8 mouse cellular contexts compared by ENCODE assay signal in genomic region chr4:129490972-129491880, GRCm38 (mm10). TPM values are rescaled to one million over a fixed set of nuclear protein-coding genes. Genes with fewer than 3 reads are reported as not detected.
A peak's percentile ranks its signal among the peaks of the same experiment; 100 is the strongest.
DNase-seq lines count a peak whose midpoint lies in the region; ATAC-seq lines count a peak whose summit lies in the region.

Tssk3 (minus strand) TSS chr4:129491022.
Fam229a (plus strand) TSS chr4:129491190.

- 2% methylated on average over 70 of the region's 70 CpGs for WGBS in embryonic facial prominence, embryonic 11.5 days
- WGBS in intestine, embryonic 16.5 days, result 5% methylated on average over 70 of the region's 70 CpGs

- H3K27me3 ChIP-seq in embryonic facial prominence, embryonic 11.5 days (ENCODE audit: control insufficient read depth, insufficient read depth, low read length), result peaks cover 12% of the 10 kb centered on the region
- H3K27me3 ChIP-seq in intestine, embryonic 16.5 days (replicated peaks; ENCODE audit: control insufficient read depth, insufficient read depth, low read length), result peaks cover 7% of the 10 kb centered on the region; the same call in 1 of the 2 replicates

- no peaks in the 10 kb centered on the region for H3K9me3 ChIP-seq in embryonic facial prominence, embryonic 11.5 days (replicated peaks; ENCODE audit: control insufficient read depth, low read length)
- H3K9me3 ChIP-seq in intestine, embryonic 16.5 days (ENCODE audit: control insufficient read depth, low read length), result no peaks in the 10 kb centered on the region

- peaks cover 3% of the 10 kb centered on the region; the same call in 1 of the 2 replicates for H3K36me3 ChIP-seq in embryonic facial prominence, embryonic 11.5 days (replicated peaks; ENCODE audit: control insufficient read depth, insufficient read depth, low read depth, low read length)
- peaks cover 9% of the 10 kb centered on the region for H3K36me3 ChIP-seq in intestine, embryonic 16.5 days (ENCODE audit: control insufficient read depth, insufficient read depth, low read length)

- H3K9ac ChIP-seq in embryonic facial prominence, embryonic 11.5 days (replicated peaks; ENCODE audit: low read length), result peak within 1 kb of the TSS; percentile 39
- H3K9ac ChIP-seq in intestine, embryonic 16.5 days (ENCODE audit: low read depth, low read length), result peak within 1 kb of the TSS; percentile 56

- no peak for ATAC-seq in CD4-positive, CD25-positive, alpha-beta regulatory T cell, adult 4 months
- peak; percentile 57 for ATAC-seq in embryonic facial prominence, embryonic 11.5 days (replicated peaks; ENCODE audit: insufficient number of reproducible peaks, low FRiP score, low TSS enrichment, low read depth)
- peak; percentile 52 for ATAC-seq in intestine, embryonic 16.5 days

- peak within 1 kb of the TSS; percentile 60 for H3K4me2 ChIP-seq in embryonic facial prominence, embryonic 11.5 days (ENCODE audit: low read depth, low read length)
- peak within 1 kb of the TSS; percentile 63 for H3K4me2 ChIP-seq in intestine, embryonic 16.5 days (ENCODE audit: low read depth, low read length)

- H3K4me1 ChIP-seq in embryonic facial prominence, embryonic 11.5 days (ENCODE audit: control insufficient read depth, insufficient read depth, low read length), result peaks cover 9% of the 10 kb centered on the region
- peaks cover 10% of the 10 kb centered on the region for H3K4me1 ChIP-seq in intestine, embryonic 16.5 days (ENCODE audit: control insufficient read depth, insufficient read depth, low read length)

- DNase-seq in CD4-positive, CD25-positive, alpha-beta regulatory T cell, adult 2 months (ENCODE audit: low read depth, low spot score), result peak; percentile 53
- DNase-seq in ES-CJ7 (ENCODE audit: low read depth, low spot score) (peak; percentile 52), MN1 (ENCODE audit: low spot score) (no peak)
- DNase-seq in embryonic facial prominence, embryonic 11.5 days (ENCODE audit: low spot score), result peak; percentile 35
- peak; percentile 63 to 77 for DNase-seq in lung, adult 18-20 months
- peak; percentile 53 for DNase-seq in retina, embryonic 14.5 days (ENCODE audit: low spot score)

- H3K27ac ChIP-seq in embryonic facial prominence, embryonic 11.5 days (replicated peaks; ENCODE audit: low read depth, low read length), result no peak within 1 kb of the TSS
- H3K27ac ChIP-seq in intestine, embryonic 16.5 days (ENCODE audit: low read length), result no peak within 1 kb of the TSS

- H3K4me3 ChIP-seq in embryonic facial prominence, embryonic 11.5 days (ENCODE audit: low read depth, low read length), result peak within 1 kb of the TSS; percentile 25
- H3K4me3 ChIP-seq in intestine, embryonic 16.5 days (ENCODE audit: low read length), result peak within 1 kb of the TSS; percentile 42

RNA-seq across cellular contexts. Expression of gene Tssk3, which starts in this region (rescaled TPM):
- not detected for polyA plus RNA-seq in CD4-positive, CD25-positive, alpha-beta regulatory T cell, adult 4 months (2017; shearing (Covaris generic))
- polyA plus RNA-seq in embryonic facial prominence, embryonic 11.5 days (2014; fragmentation: Nextera tagmentation; extraction: Ambion mirVana), result not detected in 2 replicates
- not detected in 2 replicates for polyA plus RNA-seq in intestine, embryonic 16.5 days (2015; fragmentation: Nextera tagmentation; extraction: Ambion mirVana)

RNA-seq across cellular contexts. Expression of gene Fam229a, which starts in this region (rescaled TPM):
- polyA plus RNA-seq in CD4-positive, CD25-positive, alpha-beta regulatory T cell, adult 4 months (2017; shearing (Covaris generic)), result not detected
- not detected in 2 replicates for polyA plus RNA-seq in embryonic facial prominence, embryonic 11.5 days (2014; fragmentation: Nextera tagmentation; extraction: Ambion mirVana)
- polyA plus RNA-seq in intestine, embryonic 16.5 days (2015; fragmentation: Nextera tagmentation; extraction: Ambion mirVana), result not detected in 2 replicates

Comparison
In these comparisons a context has a peak if more than half of its experiments do, and no peak if none do; other contexts are left out.
1. Peak in DNase-seq, ATAC-seq, H3K4me3 ChIP-seq, H3K9ac ChIP-seq and H3K4me2 ChIP-seq in embryonic facial prominence, embryonic 11.5 days; RNA of the genes that start here not detected or under 1 TPM.
2. Peak in ATAC-seq, H3K4me3 ChIP-seq, H3K9ac ChIP-seq and H3K4me2 ChIP-seq in intestine, embryonic 16.5 days; RNA of the genes that start here not detected or under 1 TPM.